Mouse (Mus musculus): Measurements from ENCODE around the gene Tsx. TPM values are rescaled to one million over a fixed set of nuclear protein-coding genes. Genes with fewer than 3 reads are reported as not detected.

The Tsx gene
- not detected in 2 replicates for polyA plus RNA-seq (2015; fragmentation: Nextera tagmentation; extraction: Ambion mirVana)

DNA sequence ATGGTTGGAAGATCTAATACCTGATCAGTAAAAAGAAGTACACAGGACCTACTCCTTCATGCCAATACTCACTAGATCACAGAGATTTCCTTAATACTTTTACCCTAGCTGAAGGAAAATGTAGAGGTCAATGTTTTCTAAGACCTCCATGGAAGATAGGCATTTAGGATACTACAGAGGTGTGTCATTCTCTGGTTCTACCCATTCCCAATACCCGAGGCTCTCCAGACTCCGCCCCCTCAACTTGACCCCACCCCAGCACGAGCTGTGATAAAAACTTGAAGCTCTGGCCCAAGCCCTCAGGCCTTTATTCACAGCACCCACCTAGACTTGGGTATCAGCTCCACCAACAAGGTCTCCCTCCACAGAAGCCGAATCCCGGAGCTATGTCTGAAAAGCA is at the start of gene Tsx:
Gene Tsx, plus strand, starts transcription at position 301 of the 400 bp plus-strand sequence.

DNA sequence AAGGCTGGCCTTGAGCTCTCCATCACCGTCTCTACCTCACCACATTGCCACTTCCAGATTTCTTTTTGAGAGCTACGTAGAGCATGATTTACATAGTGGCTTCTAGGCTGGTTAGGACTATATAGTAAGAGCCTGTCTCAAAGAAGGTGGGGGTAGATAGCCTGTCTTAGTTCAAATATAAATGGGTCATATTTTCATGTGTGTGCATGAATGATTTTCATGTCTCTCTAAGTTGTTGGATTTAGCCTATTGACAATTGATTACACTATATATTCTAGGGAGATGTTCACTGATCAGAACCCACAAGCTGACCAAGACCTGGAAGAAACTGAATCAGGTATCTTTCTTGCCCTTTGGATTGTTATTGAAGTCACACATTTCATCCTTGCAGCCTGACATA is 7.4 kb downstream of the Tsx start, which contains the start of gene Gm26992:
Gene Gm26992, plus strand, starts transcription at position 301 of the 400 bp plus-strand sequence.

Other genes with a start within 250 kb of the Tsx start
- gene Nap1l2, start 227.8 kb upstream of the Tsx start, polyA plus RNA-seq (2015; fragmentation: Nextera tagmentation; extraction: Ambion mirVana): 0.05 TPM in 1 of 2 replicates, not detected in the other
- not detected in 2 replicates for gene Cdx4, start 93.1 kb upstream of the Tsx start, polyA plus RNA-seq (2015; fragmentation: Nextera tagmentation; extraction: Ambion mirVana)
- gene Chic1, start 58.0 kb upstream of the Tsx start, polyA plus RNA-seq (2015; fragmentation: Nextera tagmentation; extraction: Ambion mirVana): 0.48 and 0.65 TPM in 2 replicates
- not detected in 2 replicates for gene Gm26992, start 7.5 kb downstream of the Tsx start, polyA plus RNA-seq (2015; fragmentation: Nextera tagmentation; extraction: Ambion mirVana)
- gene Zcchc13, start 216.1 kb downstream of the Tsx start, polyA plus RNA-seq (2015; fragmentation: Nextera tagmentation; extraction: Ambion mirVana): not detected in 2 replicates